Mouse (Mus musculus) forebrain, postnatal 0 days (tissue): Measurements from ENCODE around the gene Slco2b1. TPM values are rescaled to one million over a fixed set of nuclear protein-coding genes. Genes with fewer than 3 reads are reported as not detected.
A peak's percentile ranks its signal among the peaks of the same experiment; 100 is the strongest.

Experiments
- ATAC-seq: fragments of 200-750 bp; cut with Nextera tagmentation; 2 replicates; pipeline ENCODE4 v1.8.0; 2017; ENCODE audit warnings: mild to moderate bottlenecking, moderate library complexity
- DNase-seq: peaks from one replicate; pipeline ENCODE4 v3.0.0-alpha.2; 2015
- H3K27ac ChIP-seq: fragments of 300-500 bp; sonication (generic); 2 replicates; pipeline ENCODE4 v1.5.1; 2014; ENCODE audit warnings: low read depth, mild to moderate bottlenecking, antibody characterized with exemption, low read length, moderate library complexity, mixed read lengths
- H3K27me3 ChIP-seq: fragments of 300-500 bp; sonication (generic); 2 replicates; pipeline ENCODE4 v1.6.1; 2014; ENCODE audit warnings: mild to moderate bottlenecking, low read length, mixed read lengths; ENCODE audit not compliant: insufficient read depth
- H3K36me3 ChIP-seq: fragments of 300-500 bp; sonication (generic); 2 replicates; pipeline ENCODE4 v1.6.1; 2014; ENCODE audit warnings: mild to moderate bottlenecking, moderate library complexity; ENCODE audit not compliant: insufficient read depth
- H3K4me1 ChIP-seq: fragments of 300-500 bp; sonication (generic); 2 replicates; pipeline ENCODE4 v1.6.1; 2014; ENCODE audit warnings: antibody characterized with exemption; ENCODE audit not compliant: insufficient read depth
- H3K4me2 ChIP-seq: fragments of 300-500 bp; sonication (generic); 2 replicates; pipeline ENCODE4 v1.6.1; 2014; ENCODE audit warnings: low read depth, mild to moderate bottlenecking, moderate library complexity
- H3K4me3 ChIP-seq: fragments of 300-500 bp; sonication (generic); 2 replicates; pipeline ENCODE4 v1.5.1; 2014; ENCODE audit warnings: low read depth, low read length, mixed read lengths
- H3K9ac ChIP-seq: fragments of 300-500 bp; sonication (generic); 2 replicates; pipeline ENCODE4 v1.6.1; 2014; ENCODE audit warnings: mild to moderate bottlenecking
- H3K9me3 ChIP-seq: fragments of 300-500 bp; sonication (generic); 2 replicates; pipeline ENCODE4 v1.6.1; 2016; ENCODE audit warnings: low read length
- CTCF ChIP-seq: sonication (generic); IDR thresholded peaks from 2 replicates; pipeline ENCODE4 v1.5.1; 2016; ENCODE audit warnings: antibody characterized with exemption, control low read depth, low read depth
- WGBS: fragments of 180-500 bp; shearing (Covaris S2); extraction: QIAGEN DNeasy Blood & Tissue Kit; methylation state at CpG from one replicate; pipeline ENCODE4 v1.1.7; 2014; 5-methylcytosine and 5-hydroxymethylcytosine counted together
- polyA plus RNA-seq: library from polyadenylated mRNA; unstranded; fragments of >200 nt; fragmentation: Nextera tagmentation; extraction: Ambion mirVana; gene quantifications from 2 replicates; pipeline ENCODE4 v1.2.1, GENCODE M21; 2015
- total RNA-seq: library from RNA; depleted of rRNA; stranded (reverse); fragments of >200 nt; gene quantifications from 2 replicates; pipeline ENCODE4 v1.2.3, GENCODE M21; 2014

The Slco2b1 gene
- total and polyA plus RNA-seq, 2 experiments from 2014 or later: 6.7 to 10.9 TPM

GRCm38 (mm10) chr7:99693976-99694375 is 17.2 kb downstream of the Slco2b1 start:
- DNase-seq (no peak), ATAC-seq (no peak)
- Histone ChIP-seq H3K27ac (no peak overlapping the region), H3K4me2 (no peak overlapping the region), H3K9ac (no peak overlapping the region), H3K36me3 (no peaks in the 10 kb centered on the region), H3K4me1 (no peaks in the 10 kb centered on the region), H3K9me3 (no peaks in the 10 kb centered on the region), H3K4me3 (no peak overlapping the region), H3K27me3 (no peaks in the 10 kb centered on the region)
- WGBS: 90% methylated on average over 3 of the region's 3 CpGs
- no peak for TF ChIP-seq CTCF

- Histone ChIP-seq H3K27ac (no peak overlapping the region), H3K4me2 (no peak overlapping the region), H3K27me3 (no peaks in the 10 kb centered on the region), H3K4me1 (no peaks in the 10 kb centered on the region), H3K9me3 (no peaks in the 10 kb centered on the region), H3K9ac (no peak overlapping the region), H3K4me3 (no peak overlapping the region), H3K36me3 (no peaks in the 10 kb centered on the region)
- no peak for TF ChIP-seq CTCF
- DNase-seq (no peak), ATAC-seq (no peak)
- WGBS: 95% methylated on average over 3 of the region's 3 CpGs
These were observed 17.8 kb downstream of the Slco2b1 start for GRCm38 (mm10) chr7:99693387-99693786.

DNA sequence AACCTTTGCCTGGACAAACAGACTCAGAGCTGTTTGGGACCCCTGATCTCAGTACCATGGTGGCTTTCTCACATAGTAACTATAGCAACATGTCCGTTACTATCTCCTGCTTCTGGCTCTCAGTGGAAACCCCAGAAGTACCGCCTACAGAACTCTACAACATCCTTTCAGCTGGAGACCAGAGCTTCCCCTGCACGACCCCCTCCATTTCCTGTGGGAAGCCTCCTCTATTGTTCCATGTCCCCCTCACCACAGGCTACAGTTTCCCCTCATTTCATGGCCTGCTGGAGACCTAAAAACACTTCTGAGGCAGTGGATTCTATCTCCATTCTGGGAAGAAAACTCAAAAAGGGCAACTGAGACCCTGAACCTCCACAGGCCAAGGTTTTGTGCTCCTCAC is 18.7 kb downstream of the Slco2b1 start:
- Histone ChIP-seq H3K9ac (no peak overlapping the region), H3K4me3 (no peak overlapping the region), H3K36me3 (no peaks in the 10 kb centered on the region), H3K4me1 (no peaks in the 10 kb centered on the region), H3K4me2 (no peak overlapping the region), H3K9me3 (no peaks in the 10 kb centered on the region), H3K27me3 (no peaks in the 10 kb centered on the region), H3K27ac (no peak overlapping the region)
- WGBS: 46% methylated on average over 3 of the region's 3 CpGs
- ATAC-seq (peak; percentile 38), DNase-seq (no peak)
- no peak for TF ChIP-seq CTCF

GRCm38 (mm10) chr7:99690819-99691218 is 20.3 kb downstream of the Slco2b1 start:
- 74% methylated on average over 7 of the region's 7 CpGs for WGBS
- DNase-seq: no peak

GRCm38 (mm10) chr7:99684086-99684485 is 27.1 kb downstream of the Slco2b1 start:
- H3K4me1 ChIP-seq: no peaks in the 10 kb centered on the region
- DNase-seq: no peak
- no peak overlapping the region for H3K4me2 ChIP-seq
- H3K9ac ChIP-seq: no peak overlapping the region
- no peak for ATAC-seq
- no peaks in the 10 kb centered on the region for H3K36me3 ChIP-seq
- WGBS: 41% methylated on average over 4 of the region's 4 CpGs
- H3K4me3 ChIP-seq: no peak overlapping the region
- no peak overlapping the region for H3K27ac ChIP-seq
- no peak for TF ChIP-seq CTCF
- H3K9me3 ChIP-seq: no peaks in the 10 kb centered on the region
- no peaks in the 10 kb centered on the region for H3K27me3 ChIP-seq

More at GRCm38 (mm10) chr7:99690819-99691218, 20.3 kb downstream of the Slco2b1 start:
- Histone ChIP-seq H3K4me3 (no peak overlapping the region), H3K9me3 (no peaks in the 10 kb centered on the region), H3K4me1 (no peaks in the 10 kb centered on the region), H3K27ac (no peak overlapping the region), H3K27me3 (no peaks in the 10 kb centered on the region), H3K9ac (no peak overlapping the region), H3K4me2 (no peak overlapping the region), H3K36me3 (no peaks in the 10 kb centered on the region)
- TF ChIP-seq CTCF: no peak
- no peak for ATAC-seq

- WGBS: 84% methylated on average over 5 of the region's 5 CpGs
- no peak for DNase-seq
- ATAC-seq: no peak
- no peak for TF ChIP-seq CTCF
- no peaks in the 10 kb centered on the region for H3K4me1 ChIP-seq
- H3K9ac ChIP-seq: no peak overlapping the region
- no peak overlapping the region for H3K4me2 ChIP-seq
- no peaks in the 10 kb centered on the region for H3K27me3 ChIP-seq
- no peak overlapping the region for H3K27ac ChIP-seq
- no peaks in the 10 kb centered on the region for H3K9me3 ChIP-seq
- H3K4me3 ChIP-seq: no peak overlapping the region
- no peaks in the 10 kb centered on the region for H3K36me3 ChIP-seq
These were observed 30.4 kb downstream of the Slco2b1 start for GRCm38 (mm10) chr7:99680771-99681170.

- H3K36me3 ChIP-seq: no peaks in the 10 kb centered on the region
- 82% methylated on average over 3 of the region's 3 CpGs for WGBS
- H3K4me1 ChIP-seq: no peaks in the 10 kb centered on the region
- no peak for ATAC-seq
- no peak overlapping the region for H3K9ac ChIP-seq
- no peak for TF ChIP-seq CTCF
- H3K27ac ChIP-seq: no peak overlapping the region
- H3K4me2 ChIP-seq: no peak overlapping the region
- H3K9me3 ChIP-seq: no peaks in the 10 kb centered on the region
- no peak overlapping the region for H3K4me3 ChIP-seq
- no peaks in the 10 kb centered on the region for H3K27me3 ChIP-seq
- DNase-seq: no peak
These were observed 36.2 kb downstream of the Slco2b1 start for GRCm38 (mm10) chr7:99674890-99675289.

DNA sequence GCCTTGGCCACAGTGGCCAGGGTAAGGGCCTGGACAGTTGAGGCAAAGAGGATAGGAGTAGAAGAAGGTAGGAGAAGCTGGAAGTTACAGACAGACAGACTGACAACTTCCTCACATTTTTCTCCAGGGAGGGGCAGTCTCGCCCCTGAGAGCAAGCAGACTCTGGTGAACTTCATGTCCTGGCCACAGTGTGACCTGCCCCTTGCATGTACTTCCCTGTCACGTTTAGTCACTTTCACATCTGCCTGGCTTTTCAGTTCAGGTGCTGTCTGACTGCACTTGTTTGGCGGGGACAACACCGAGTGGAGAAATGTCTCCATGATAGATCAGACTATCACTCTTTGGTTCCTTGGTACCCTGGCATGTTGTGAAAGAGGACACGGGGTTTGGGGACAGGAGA is 36.9 kb downstream of the Slco2b1 start:
- no peak overlapping the region for H3K4me3 ChIP-seq
- H3K4me1 ChIP-seq: no peaks in the 10 kb centered on the region
- ATAC-seq (no peak), DNase-seq (no peak)
- H3K9ac ChIP-seq: no peak overlapping the region
- H3K36me3 ChIP-seq: no peaks in the 10 kb centered on the region
- 83% methylated on average over 5 of the region's 5 CpGs for WGBS
- TF ChIP-seq CTCF: no peak
- H3K4me2 ChIP-seq: no peak overlapping the region
- no peaks in the 10 kb centered on the region for H3K9me3 ChIP-seq
- no peak overlapping the region for H3K27ac ChIP-seq
- no peaks in the 10 kb centered on the region for H3K27me3 ChIP-seq
